Mouse (Mus musculus): ENCODE results near the gene Elmo2. TPM values are rescaled to one million over a fixed set of nuclear protein-coding genes. Genes with fewer than 3 reads are reported as not detected.

Gene Elmo2
- polyA plus RNA-seq, 1 experiment, result 95.0 TPM

- WGBS, result 43% methylated on average over 18 of the region's 18 CpGs
- no peaks in the 10 kb centered on the region for H3K27me3 ChIP-seq (ENCODE audit: control insufficient read depth, insufficient read depth, low read length)
Observed at GRCm38 (mm10) chr2:165262274-165262990, 63.8 kb downstream of the Elmo2 start.

GRCm38 (mm10) chr2:165259859-165260258, 66.4 kb downstream of the Elmo2 start:
- Histone ChIP-seq H3K4me1 (replicated peaks; ENCODE audit: control insufficient read depth, insufficient read depth, low read length) (peaks cover 4% of the 10 kb centered on the region; the same call in 1 of the 2 replicates), H3K36me3 (ENCODE audit: control insufficient read depth, insufficient read depth, low read length) (no peaks in the 10 kb centered on the region), H3K27me3 (ENCODE audit: control insufficient read depth, insufficient read depth, low read length) (no peaks in the 10 kb centered on the region), H3K27ac (ENCODE audit: control insufficient read depth, insufficient read depth, low read length) (no peak overlapping the region), H3K4me3 (ENCODE audit: control insufficient read depth, insufficient read depth, low read length) (no peak overlapping the region)
- no peak for DNase-seq
- TF ChIP-seq POLR2A (IDR thresholded peaks at IDR 0.05; ENCODE audit: control insufficient read depth, extremely low read depth, insufficient read depth, low read length, poor library complexity) (no peak), CTCF (IDR thresholded peaks at IDR 0.05; ENCODE audit: borderline replicate concordance, control insufficient read depth, extremely low read depth, insufficient read depth, low read length, poor library complexity) (no peak)
- 88% methylated on average over 8 of the region's 8 CpGs for WGBS

More at GRCm38 (mm10) chr2:165262274-165262990, 63.8 kb downstream of the Elmo2 start:
- Histone ChIP-seq H3K27ac (ENCODE audit: control insufficient read depth, insufficient read depth, low read length) (no peak overlapping the region), H3K4me3 (ENCODE audit: control insufficient read depth, insufficient read depth, low read length) (no peak overlapping the region), H3K36me3 (ENCODE audit: control insufficient read depth, insufficient read depth, low read length) (no peaks in the 10 kb centered on the region), H3K4me1 (replicated peaks; ENCODE audit: control insufficient read depth, insufficient read depth, low read length) (peaks cover 4% of the 10 kb centered on the region; the same call in 1 of the 2 replicates)
- no peak for DNase-seq
- TF ChIP-seq CTCF (IDR thresholded peaks at IDR 0.05; ENCODE audit: borderline replicate concordance, control insufficient read depth, extremely low read depth, insufficient read depth, low read length, poor library complexity) (no peak), POLR2A (IDR thresholded peaks at IDR 0.05; ENCODE audit: control insufficient read depth, extremely low read depth, insufficient read depth, low read length, poor library complexity) (no peak)

GRCm38 (mm10) chr2:165258321-165258720, 68.0 kb downstream of the Elmo2 start:
- no peak overlapping the region for H3K4me3 ChIP-seq (ENCODE audit: control insufficient read depth, insufficient read depth, low read length)
- 88% methylated on average over 6 of the region's 6 CpGs for WGBS
- no peak overlapping the region for H3K27ac ChIP-seq (ENCODE audit: control insufficient read depth, insufficient read depth, low read length)
- H3K27me3 ChIP-seq (ENCODE audit: control insufficient read depth, insufficient read depth, low read length), result no peaks in the 10 kb centered on the region
- no peak for DNase-seq
- no peak for TF ChIP-seq POLR2A (IDR thresholded peaks at IDR 0.05; ENCODE audit: control insufficient read depth, extremely low read depth, insufficient read depth, low read length, poor library complexity)
- TF ChIP-seq CTCF (IDR thresholded peaks at IDR 0.05; ENCODE audit: borderline replicate concordance, control insufficient read depth, extremely low read depth, insufficient read depth, low read length, poor library complexity), result no peak
- H3K4me1 ChIP-seq (replicated peaks; ENCODE audit: control insufficient read depth, insufficient read depth, low read length), result peaks cover 4% of the 10 kb centered on the region; the same call in 1 of the 2 replicates
- H3K36me3 ChIP-seq (ENCODE audit: control insufficient read depth, insufficient read depth, low read length), result no peaks in the 10 kb centered on the region

GRCm38 (mm10) chr2:165257151-165257834, 69.0 kb downstream of the Elmo2 start:
- H3K4me3 ChIP-seq (ENCODE audit: control insufficient read depth, insufficient read depth, low read length), result no peak overlapping the region
- no peaks in the 10 kb centered on the region for H3K4me1 ChIP-seq (replicated peaks; ENCODE audit: control insufficient read depth, insufficient read depth, low read length)
- H3K27ac ChIP-seq (ENCODE audit: control insufficient read depth, insufficient read depth, low read length), result no peak overlapping the region
- no peaks in the 10 kb centered on the region for H3K27me3 ChIP-seq (ENCODE audit: control insufficient read depth, insufficient read depth, low read length)
- no peak for DNase-seq
- no peaks in the 10 kb centered on the region for H3K36me3 ChIP-seq (ENCODE audit: control insufficient read depth, insufficient read depth, low read length)
- no peak for TF ChIP-seq POLR2A (IDR thresholded peaks at IDR 0.05; ENCODE audit: control insufficient read depth, extremely low read depth, insufficient read depth, low read length, poor library complexity)
- no peak for TF ChIP-seq CTCF (IDR thresholded peaks at IDR 0.05; ENCODE audit: borderline replicate concordance, control insufficient read depth, extremely low read depth, insufficient read depth, low read length, poor library complexity)
- WGBS, result 77% methylated on average over 11 of the region's 11 CpGs

- Histone ChIP-seq H3K4me3 (ENCODE audit: control insufficient read depth, insufficient read depth, low read length) (no peak overlapping the region), H3K36me3 (ENCODE audit: control insufficient read depth, insufficient read depth, low read length) (no peaks in the 10 kb centered on the region), H3K27me3 (ENCODE audit: control insufficient read depth, insufficient read depth, low read length) (no peaks in the 10 kb centered on the region), H3K4me1 (replicated peaks; ENCODE audit: control insufficient read depth, insufficient read depth, low read length) (no peaks in the 10 kb centered on the region), H3K27ac (ENCODE audit: control insufficient read depth, insufficient read depth, low read length) (no peak overlapping the region)
- no peak for TF ChIP-seq POLR2A (IDR thresholded peaks at IDR 0.05; ENCODE audit: control insufficient read depth, extremely low read depth, insufficient read depth, low read length, poor library complexity)
- no peak for TF ChIP-seq CTCF (IDR thresholded peaks at IDR 0.05; ENCODE audit: borderline replicate concordance, control insufficient read depth, extremely low read depth, insufficient read depth, low read length, poor library complexity)
- WGBS, result 79% methylated on average over 10 of the region's 10 CpGs
- no peak for DNase-seq
Observed at GRCm38 (mm10) chr2:165256213-165256612, 70.1 kb downstream of the Elmo2 start.

- no peak overlapping the region for H3K4me3 ChIP-seq (ENCODE audit: control insufficient read depth, insufficient read depth, low read length)
- WGBS, result 89% methylated on average over 10 of the region's 10 CpGs
- no peak for TF ChIP-seq POLR2A (IDR thresholded peaks at IDR 0.05; ENCODE audit: control insufficient read depth, extremely low read depth, insufficient read depth, low read length, poor library complexity)
- TF ChIP-seq CTCF (IDR thresholded peaks at IDR 0.05; ENCODE audit: borderline replicate concordance, control insufficient read depth, extremely low read depth, insufficient read depth, low read length, poor library complexity), result no peak
- no peaks in the 10 kb centered on the region for H3K4me1 ChIP-seq (replicated peaks; ENCODE audit: control insufficient read depth, insufficient read depth, low read length)
- no peaks in the 10 kb centered on the region for H3K27me3 ChIP-seq (ENCODE audit: control insufficient read depth, insufficient read depth, low read length)
- no peak overlapping the region for H3K27ac ChIP-seq (ENCODE audit: control insufficient read depth, insufficient read depth, low read length)
- no peaks in the 10 kb centered on the region for H3K36me3 ChIP-seq (ENCODE audit: control insufficient read depth, insufficient read depth, low read length)
- no peak for DNase-seq
Observed at GRCm38 (mm10) chr2:165253867-165254266, 72.4 kb downstream of the Elmo2 start.

Measured in thymus, adult 2 months (tissue).